Mouse (Mus musculus) E14TG2a.4 (cell line): ENCODE measurements around the gene Hgd.

Source experiments
- CTCF ChIP-seq: conservative IDR thresholded peaks from 2 replicates; pipeline ENCODE4 v1.5.1; 2014; ENCODE audit warnings: low read length
- NANOG ChIP-seq: IDR thresholded peaks from 2 replicates; pipeline ENCODE4 v1.6.1; 2014; ENCODE audit warnings: borderline replicate concordance, low read length, mixed read lengths
- POU5F1 ChIP-seq: IDR thresholded peaks from 2 replicates; pipeline ENCODE4 v1.6.1; 2014; ENCODE audit warnings: low read length, borderline replicate concordance

GRCm38 (mm10) chr16:37575325-37575724, 4.6 kb upstream of the Hgd start:
- no peak for TF ChIP-seq CTCF
- no peak for TF ChIP-seq NANOG
- TF ChIP-seq POU5F1 = no peak
